26 mouse cellular contexts compared by ENCODE assay signal in genomic region chr5:31504843-31505242, GRCm38 (mm10). TPM values are rescaled to one million over a fixed set of nuclear protein-coding genes. Genes with fewer than 3 reads are reported as not detected.
DNase-seq lines count a peak whose midpoint lies in the region; ATAC-seq and TF ChIP-seq lines count a peak whose summit lies in the region.
"Had no signal": no experiment of that assay in that cellular context is flagged by ENCODE, and none has a peak within 500 bp of the region (broad histone marks: within the 10 kb centered on the region; RNA-seq: fewer than 3 reads in every experiment).

No protein-coding gene starts in this region.

- no peak for DNase-seq in lung, postnatal 36 days
- peak; percentile 58 for DNase-seq in R1 (ENCODE audit: low read depth, low spot score)
- no peak for DNase-seq in right cerebral cortex, postnatal 14 days
- no peak for DNase-seq in cerebellum, adult 9-10 months
- DNase-seq: adrenal gland, adult 2 months; adrenal gland, postnatal 25 days; cerebellum, adult 11-12 months; cerebellum, adult 8-10 months; cerebellum, postnatal 14 days; gastrocnemius, postnatal 10 days; gastrocnemius, postnatal 36 days had no signal

- H3K4me2 ChIP-seq in lung, embryonic 16.5 days (ENCODE audit: low read depth, low read length) = no peak overlapping the region
- H3K4me2 ChIP-seq: forebrain, embryonic 13.5 days; heart, embryonic 11.5 days; hindbrain, embryonic 13.5 days; intestine, embryonic 15.5 days had no signal

- no peaks in the 10 kb centered on the region for H3K9me3 ChIP-seq in lung, embryonic 16.5 days (ENCODE audit: control insufficient read depth, low read length)
- no peaks in the 10 kb centered on the region for H3K9me3 ChIP-seq in ES-Bruce4 (replicated peaks; ENCODE audit: control insufficient read depth, insufficient read depth, low read length, poor library complexity, severe bottlenecking)
- H3K9me3 ChIP-seq: forebrain, embryonic 10.5 days; forebrain, embryonic 13.5 days; hindbrain, embryonic 10.5 days; hindbrain, embryonic 13.5 days; intestine, embryonic 15.5 days had no signal

- peak; percentile 47; the same call in 1 of the 2 replicates for ATAC-seq in lung, embryonic 16.5 days (ENCODE audit: low read depth)
- ATAC-seq: CD4-positive, CD25-positive, alpha-beta regulatory T cell, adult 4 months; forebrain, embryonic 13.5 days; forebrain, embryonic 16.5 days; hindbrain, embryonic 16.5 days; intestine, embryonic 15.5 days had no signal

- peaks cover 37% of the 10 kb centered on the region for H3K36me3 ChIP-seq in lung, embryonic 16.5 days (ENCODE audit: control insufficient read depth, insufficient read depth, low read length)
- H3K36me3 ChIP-seq in ES-Bruce4 (ENCODE audit: control insufficient read depth, insufficient read depth, low read length, poor library complexity, severe bottlenecking) = peaks cover 67% of the 10 kb centered on the region

- 50% methylated on average over 10 of the region's 10 CpGs for WGBS in lung, embryonic 16.5 days

- H3K27ac ChIP-seq in lung, embryonic 16.5 days (ENCODE audit: low read length) = no peak overlapping the region
- no peak overlapping the region for H3K27ac ChIP-seq in ES-Bruce4 (ENCODE audit: insufficient read depth, low read length)
- H3K27ac ChIP-seq: forebrain, embryonic 10.5 days; forebrain, embryonic 13.5 days; hindbrain, embryonic 10.5 days; hindbrain, embryonic 13.5 days; intestine, embryonic 15.5 days had no signal

- peak; percentile 76; the same call in 1 of the 2 replicates for TF ChIP-seq EP300 in ES-Bruce4 (IDR thresholded peaks at IDR 0.05; ENCODE audit: insufficient read depth, low read depth, low read length)

- H3K9ac ChIP-seq in lung, embryonic 16.5 days (ENCODE audit: low read length) = no peak overlapping the region
- no peak overlapping the region for H3K9ac ChIP-seq in ES-Bruce4 (ENCODE audit: low read depth, poor library complexity, severe bottlenecking)
- H3K9ac ChIP-seq: forebrain, embryonic 13.5 days; hindbrain, embryonic 13.5 days; intestine, embryonic 15.5 days had no signal

- no peak overlapping the region for H3K4me3 ChIP-seq in lung, embryonic 16.5 days (ENCODE audit: low read length)
- H3K4me3 ChIP-seq in ES-Bruce4 (ENCODE audit: low read depth, low read length) = no peak overlapping the region
- H3K4me3 ChIP-seq: forebrain, embryonic 10.5 days; forebrain, embryonic 13.5 days; hindbrain, embryonic 10.5 days; hindbrain, embryonic 13.5 days; intestine, embryonic 15.5 days had no signal

- H3K27me3 ChIP-seq in lung, embryonic 16.5 days (ENCODE audit: control insufficient read depth, insufficient read depth, low read depth, low read length) = no peaks in the 10 kb centered on the region
- H3K27me3 ChIP-seq in ES-Bruce4 (ENCODE audit: control insufficient read depth, insufficient read depth, low read length, poor library complexity, severe bottlenecking) = no peaks in the 10 kb centered on the region
- H3K27me3 ChIP-seq: forebrain, embryonic 13.5 days; hindbrain, embryonic 13.5 days; intestine, embryonic 15.5 days had no signal

- no peak for TF ChIP-seq POLR2A in ES-Bruce4 (IDR thresholded peaks at IDR 0.05; ENCODE audit: insufficient read depth, low read length)

- no peaks in the 10 kb centered on the region; the same call in 1 of the 2 replicates for H3K4me1 ChIP-seq in lung, embryonic 16.5 days (replicated peaks; ENCODE audit: control insufficient read depth, insufficient read depth, low read length)
- H3K4me1 ChIP-seq in ES-Bruce4 (ENCODE audit: control insufficient read depth, insufficient read depth, low read length) = peaks cover 2% of the 10 kb centered on the region
- H3K4me1 ChIP-seq: forebrain, embryonic 10.5 days; forebrain, embryonic 13.5 days; hindbrain, embryonic 10.5 days; hindbrain, embryonic 13.5 days; intestine, embryonic 15.5 days had no signal

- no peak for TF ChIP-seq CTCF in ES-Bruce4 (IDR thresholded peaks at IDR 0.05; ENCODE audit: low read depth, low read length)

RNA-seq across cellular contexts. Expression of gene Gpn1, which starts 10.3 kb away (rescaled TPM):
- polyA plus RNA-seq in lung, embryonic 16.5 days (2015; fragmentation: Nextera tagmentation; extraction: Ambion mirVana) = 54.7 and 55.1 TPM in 2 replicates
- 49.0 and 54.8 TPM in 2 replicates for polyA plus RNA-seq in ES-Bruce4 (2011; ENCODE audit: insufficient read depth, insufficient read length, low read depth, missing spikeins)

RNA-seq across cellular contexts. Expression of gene 4930548H24Rik, which starts 19.3 kb away (rescaled TPM):
- polyA plus RNA-seq in lung, embryonic 16.5 days (2015; fragmentation: Nextera tagmentation; extraction: Ambion mirVana) = not detected in 2 replicates
- 0.30 TPM in 1 of 2 replicates, not detected in the other for polyA plus RNA-seq in ES-Bruce4 (2011; ENCODE audit: insufficient read depth, insufficient read length, low read depth, missing spikeins)
- polyA plus RNA-seq: adrenal gland, adult 2 months; embryonic facial prominence, embryonic 11.5 days; embryonic facial prominence, embryonic 14.5 days; forebrain, embryonic 16.5 days; heart, embryonic 11.5 days; heart, embryonic 14.5 days; heart, postnatal 0 days; hindbrain, embryonic 10.5 days; hindbrain, embryonic 13.5 days; intestine, embryonic 15.5 days had no signal

RNA-seq across cellular contexts. Expression of gene Slc4a1ap, which starts 22.0 kb away (rescaled TPM):
- polyA plus RNA-seq in lung, embryonic 16.5 days (2015; fragmentation: Nextera tagmentation; extraction: Ambion mirVana) = 23.8 and 27.2 TPM in 2 replicates
- polyA plus RNA-seq in ES-Bruce4 (2011; ENCODE audit: insufficient read depth, insufficient read length, low read depth, missing spikeins) = 46.4 and 62.4 TPM in 2 replicates

RNA-seq across cellular contexts. Expression of gene Supt7l, which starts 22.8 kb away (rescaled TPM):
- 21.9 and 22.1 TPM in 2 replicates for polyA plus RNA-seq in lung, embryonic 16.5 days (2015; fragmentation: Nextera tagmentation; extraction: Ambion mirVana)
- 16.9 and 19.3 TPM in 2 replicates for polyA plus RNA-seq in ES-Bruce4 (2011; ENCODE audit: insufficient read depth, insufficient read length, low read depth, missing spikeins)

RNA-seq across cellular contexts. Expression of gene Zfp512, which starts 52.6 kb away (rescaled TPM):
- 44.7 and 51.1 TPM in 2 replicates for polyA plus RNA-seq in lung, embryonic 16.5 days (2015; fragmentation: Nextera tagmentation; extraction: Ambion mirVana)
- polyA plus RNA-seq in ES-Bruce4 (2011; ENCODE audit: insufficient read depth, insufficient read length, low read depth, missing spikeins) = 53.8 and 55.9 TPM in 2 replicates
